Mouse (Mus musculus): ENCODE measurements around the gene Neurl1b. TPM values are rescaled to one million over a fixed set of nuclear protein-coding genes. Genes with fewer than 3 reads are reported as not detected.

Neurl1b gene
- polyA plus RNA-seq, 1 experiment, result 79.7 TPM

- 91% methylated on average over 3 of the region's 3 CpGs for WGBS
- no peak for TF ChIP-seq CTCF (IDR thresholded peaks at IDR 0.05; ENCODE audit: extremely low read depth, insufficient read length, insufficient replicate concordance, low read depth, low read length)
- TF ChIP-seq POLR2A (IDR thresholded peaks at IDR 0.05; ENCODE audit: low read depth, low read length), result no peak
Measured at GRCm38 (mm10) chr17:26384111-26384510, 30.5 kb upstream of the Neurl1b start.

GRCm38 (mm10) chr17:26385252-26386130, 29.1 kb upstream of the Neurl1b start:
- peak overlapping the region; percentile 57 for H3K27ac ChIP-seq (ENCODE audit: insufficient read depth, low read depth, low read length)
- 86% methylated on average over 11 of the region's 11 CpGs for WGBS
- no peak for TF ChIP-seq CTCF (IDR thresholded peaks at IDR 0.05; ENCODE audit: extremely low read depth, insufficient read length, insufficient replicate concordance, low read depth, low read length)
- TF ChIP-seq POLR2A (IDR thresholded peaks at IDR 0.05; ENCODE audit: low read depth, low read length), result no peak
- no peaks in the 10 kb centered on the region for H3K4me1 ChIP-seq (ENCODE audit: control insufficient read depth, insufficient read depth, insufficient read length, low read length)
- H3K36me3 ChIP-seq (ENCODE audit: control insufficient read depth, insufficient read depth, low read length), result no peaks in the 10 kb centered on the region
- H3K27me3 ChIP-seq (ENCODE audit: control insufficient read depth, insufficient read depth, low read length), result no peaks in the 10 kb centered on the region
- no peak overlapping the region for H3K4me3 ChIP-seq (ENCODE audit: low read depth, low read length)

More at GRCm38 (mm10) chr17:26384111-26384510, 30.5 kb upstream of the Neurl1b start:
- no peaks in the 10 kb centered on the region for H3K27me3 ChIP-seq (ENCODE audit: control insufficient read depth, insufficient read depth, low read length)
- no peaks in the 10 kb centered on the region for H3K4me1 ChIP-seq (ENCODE audit: control insufficient read depth, insufficient read depth, insufficient read length, low read length)
- no peak overlapping the region for H3K27ac ChIP-seq (ENCODE audit: insufficient read depth, low read depth, low read length)
- no peaks in the 10 kb centered on the region for H3K36me3 ChIP-seq (ENCODE audit: control insufficient read depth, insufficient read depth, low read length)
- H3K4me3 ChIP-seq (ENCODE audit: low read depth, low read length), result no peak overlapping the region

GRCm38 (mm10) chr17:26386131-26386481, 28.5 kb upstream of the Neurl1b start:
- Histone ChIP-seq H3K36me3 (ENCODE audit: control insufficient read depth, insufficient read depth, low read length) (no peaks in the 10 kb centered on the region), H3K27me3 (ENCODE audit: control insufficient read depth, insufficient read depth, low read length) (no peaks in the 10 kb centered on the region), H3K27ac (ENCODE audit: insufficient read depth, low read depth, low read length) (no peak overlapping the region; the same call in 1 of the 2 replicates), H3K4me3 (ENCODE audit: low read depth, low read length) (no peak overlapping the region), H3K4me1 (ENCODE audit: control insufficient read depth, insufficient read depth, insufficient read length, low read length) (no peaks in the 10 kb centered on the region)
- no peak for TF ChIP-seq POLR2A (IDR thresholded peaks at IDR 0.05; ENCODE audit: low read depth, low read length)
- TF ChIP-seq CTCF (IDR thresholded peaks at IDR 0.05; ENCODE audit: extremely low read depth, insufficient read length, insufficient replicate concordance, low read depth, low read length), result no peak
- 86% methylated on average over 3 of the region's 3 CpGs for WGBS

- H3K36me3 ChIP-seq (ENCODE audit: control insufficient read depth, insufficient read depth, low read length), result no peaks in the 10 kb centered on the region
- H3K27me3 ChIP-seq (ENCODE audit: control insufficient read depth, insufficient read depth, low read length), result no peaks in the 10 kb centered on the region
- no peaks in the 10 kb centered on the region for H3K4me1 ChIP-seq (ENCODE audit: control insufficient read depth, insufficient read depth, insufficient read length, low read length)
- 45% methylated on average over 3 of the region's 3 CpGs for WGBS
- no peak overlapping the region for H3K27ac ChIP-seq (ENCODE audit: insufficient read depth, low read depth, low read length)
- H3K4me3 ChIP-seq (ENCODE audit: low read depth, low read length), result no peak overlapping the region
- TF ChIP-seq POLR2A (IDR thresholded peaks at IDR 0.05; ENCODE audit: low read depth, low read length) (no peak), CTCF (IDR thresholded peaks at IDR 0.05; ENCODE audit: extremely low read depth, insufficient read length, insufficient replicate concordance, low read depth, low read length) (no peak)
Measured at GRCm38 (mm10) chr17:26388106-26388505, 26.5 kb upstream of the Neurl1b start.

GRCm38 (mm10) chr17:26389241-26389640, 25.4 kb upstream of the Neurl1b start:
- no peaks in the 10 kb centered on the region for H3K4me1 ChIP-seq (ENCODE audit: control insufficient read depth, insufficient read depth, insufficient read length, low read length)
- H3K4me3 ChIP-seq (ENCODE audit: low read depth, low read length), result no peak overlapping the region
- no peaks in the 10 kb centered on the region for H3K27me3 ChIP-seq (ENCODE audit: control insufficient read depth, insufficient read depth, low read length)
- TF ChIP-seq CTCF (IDR thresholded peaks at IDR 0.05; ENCODE audit: extremely low read depth, insufficient read length, insufficient replicate concordance, low read depth, low read length) (no peak), POLR2A (IDR thresholded peaks at IDR 0.05; ENCODE audit: low read depth, low read length) (no peak)
- no peaks in the 10 kb centered on the region for H3K36me3 ChIP-seq (ENCODE audit: control insufficient read depth, insufficient read depth, low read length)
- 78% methylated on average over 9 of the region's 9 CpGs for WGBS
- no peak overlapping the region for H3K27ac ChIP-seq (ENCODE audit: insufficient read depth, low read depth, low read length)

- TF ChIP-seq CTCF (IDR thresholded peaks at IDR 0.05; ENCODE audit: extremely low read depth, insufficient read length, insufficient replicate concordance, low read depth, low read length) (no peak), POLR2A (IDR thresholded peaks at IDR 0.05; ENCODE audit: low read depth, low read length) (no peak)
- Histone ChIP-seq H3K27me3 (ENCODE audit: control insufficient read depth, insufficient read depth, low read length) (no peaks in the 10 kb centered on the region), H3K36me3 (ENCODE audit: control insufficient read depth, insufficient read depth, low read length) (no peaks in the 10 kb centered on the region), H3K4me3 (ENCODE audit: low read depth, low read length) (no peak overlapping the region), H3K27ac (ENCODE audit: insufficient read depth, low read depth, low read length) (no peak overlapping the region), H3K4me1 (ENCODE audit: control insufficient read depth, insufficient read depth, insufficient read length, low read length) (no peaks in the 10 kb centered on the region)
- WGBS, result 67% methylated on average over 5 of the region's 5 CpGs
Measured at GRCm38 (mm10) chr17:26390666-26391065, 24.0 kb upstream of the Neurl1b start.

GRCm38 (mm10) chr17:26392355-26392754, 22.3 kb upstream of the Neurl1b start:
- no peak overlapping the region for H3K4me3 ChIP-seq (ENCODE audit: low read depth, low read length)
- no peaks in the 10 kb centered on the region for H3K4me1 ChIP-seq (ENCODE audit: control insufficient read depth, insufficient read depth, insufficient read length, low read length)
- TF ChIP-seq CTCF (IDR thresholded peaks at IDR 0.05; ENCODE audit: extremely low read depth, insufficient read length, insufficient replicate concordance, low read depth, low read length) (no peak), POLR2A (IDR thresholded peaks at IDR 0.05; ENCODE audit: low read depth, low read length) (no peak)
- 73% methylated on average over 7 of the region's 7 CpGs for WGBS
- H3K36me3 ChIP-seq (ENCODE audit: control insufficient read depth, insufficient read depth, low read length), result no peaks in the 10 kb centered on the region
- H3K27ac ChIP-seq (ENCODE audit: insufficient read depth, low read depth, low read length), result no peak overlapping the region
- no peaks in the 10 kb centered on the region for H3K27me3 ChIP-seq (ENCODE audit: control insufficient read depth, insufficient read depth, low read length)

Measured in small intestine, adult 2 months (tissue).